Mouse (Mus musculus): ENCODE data around the gene Igdcc4. TPM values are rescaled to one million over a fixed set of nuclear protein-coding genes. Genes with fewer than 3 reads are reported as not detected.

Igdcc4 gene
- polyA plus RNA-seq, 1 experiment = 0.15 TPM

GRCm38 (mm10) chr9:65164870-65165269 is 63.6 kb downstream of the Igdcc4 start:
- TF ChIP-seq POLR2A (IDR thresholded peaks at IDR 0.05; ENCODE audit: borderline replicate concordance, low read depth, low read length) (no peak), CTCF (IDR thresholded peaks at IDR 0.05; ENCODE audit: low read depth, low read length) (no peak)
- H3K4me3 ChIP-seq (ENCODE audit: insufficient read depth, low read length) = no peak overlapping the region
- H3K27ac ChIP-seq (ENCODE audit: insufficient read depth, low read depth, low read length) = no peak overlapping the region
- no peaks in the 10 kb centered on the region for H3K4me1 ChIP-seq (ENCODE audit: control insufficient read depth, insufficient read depth, low read length)

GRCm38 (mm10) chr9:65166386-65166785 is 65.1 kb downstream of the Igdcc4 start:
- no peak overlapping the region for H3K27ac ChIP-seq (ENCODE audit: insufficient read depth, low read depth, low read length)
- no peak for TF ChIP-seq CTCF (IDR thresholded peaks at IDR 0.05; ENCODE audit: low read depth, low read length)
- no peak for TF ChIP-seq POLR2A (IDR thresholded peaks at IDR 0.05; ENCODE audit: borderline replicate concordance, low read depth, low read length)
- no peak overlapping the region for H3K4me3 ChIP-seq (ENCODE audit: insufficient read depth, low read length)
- no peaks in the 10 kb centered on the region for H3K4me1 ChIP-seq (ENCODE audit: control insufficient read depth, insufficient read depth, low read length)

- H3K4me3 ChIP-seq (ENCODE audit: insufficient read depth, low read length) = no peak overlapping the region
- TF ChIP-seq POLR2A (IDR thresholded peaks at IDR 0.05; ENCODE audit: borderline replicate concordance, low read depth, low read length) (no peak), CTCF (IDR thresholded peaks at IDR 0.05; ENCODE audit: low read depth, low read length) (no peak)
- H3K4me1 ChIP-seq (ENCODE audit: control insufficient read depth, insufficient read depth, low read length) = no peaks in the 10 kb centered on the region
- H3K27ac ChIP-seq (ENCODE audit: insufficient read depth, low read depth, low read length) = no peak overlapping the region
These were observed 67.2 kb downstream of the Igdcc4 start for GRCm38 (mm10) chr9:65168534-65168933.

GRCm38 (mm10) chr9:65168952-65169351 is 67.7 kb downstream of the Igdcc4 start:
- Histone ChIP-seq H3K4me3 (ENCODE audit: insufficient read depth, low read length) (no peak overlapping the region), H3K27ac (ENCODE audit: insufficient read depth, low read depth, low read length) (no peak overlapping the region), H3K4me1 (ENCODE audit: control insufficient read depth, insufficient read depth, low read length) (no peaks in the 10 kb centered on the region)
- TF ChIP-seq CTCF (IDR thresholded peaks at IDR 0.05; ENCODE audit: low read depth, low read length) (no peak), POLR2A (IDR thresholded peaks at IDR 0.05; ENCODE audit: borderline replicate concordance, low read depth, low read length) (no peak)

GRCm38 (mm10) chr9:65172654-65173053 is 71.4 kb downstream of the Igdcc4 start:
- H3K4me1 ChIP-seq (ENCODE audit: control insufficient read depth, insufficient read depth, low read length) = no peaks in the 10 kb centered on the region

GRCm38 (mm10) chr9:65175234-65175938 is 74.1 kb downstream of the Igdcc4 start:
- Histone ChIP-seq H3K27ac (ENCODE audit: insufficient read depth, low read depth, low read length) (no peak overlapping the region), H3K4me1 (ENCODE audit: control insufficient read depth, insufficient read depth, low read length) (no peaks in the 10 kb centered on the region), H3K4me3 (ENCODE audit: insufficient read depth, low read length) (no peak overlapping the region)
- no peak for TF ChIP-seq CTCF (IDR thresholded peaks at IDR 0.05; ENCODE audit: low read depth, low read length)
- TF ChIP-seq POLR2A (IDR thresholded peaks at IDR 0.05; ENCODE audit: borderline replicate concordance, low read depth, low read length) = no peak

More at GRCm38 (mm10) chr9:65172654-65173053, 71.4 kb downstream of the Igdcc4 start:
- Histone ChIP-seq H3K4me3 (ENCODE audit: insufficient read depth, low read length) (no peak overlapping the region), H3K27ac (ENCODE audit: insufficient read depth, low read depth, low read length) (no peak overlapping the region)
- TF ChIP-seq CTCF (IDR thresholded peaks at IDR 0.05; ENCODE audit: low read depth, low read length) = no peak
- TF ChIP-seq POLR2A (IDR thresholded peaks at IDR 0.05; ENCODE audit: borderline replicate concordance, low read depth, low read length) = no peak

GRCm38 (mm10) chr9:65175939-65176871 is 74.9 kb downstream of the Igdcc4 start:
- no peak overlapping the region for H3K27ac ChIP-seq (ENCODE audit: insufficient read depth, low read depth, low read length)
- TF ChIP-seq POLR2A (IDR thresholded peaks at IDR 0.05; ENCODE audit: borderline replicate concordance, low read depth, low read length) = no peak
- no peak overlapping the region for H3K4me3 ChIP-seq (ENCODE audit: insufficient read depth, low read length)
- H3K4me1 ChIP-seq (ENCODE audit: control insufficient read depth, insufficient read depth, low read length) = no peaks in the 10 kb centered on the region

- TF ChIP-seq POLR2A (IDR thresholded peaks at IDR 0.05; ENCODE audit: borderline replicate concordance, low read depth, low read length) = no peak
- no peak for TF ChIP-seq CTCF (IDR thresholded peaks at IDR 0.05; ENCODE audit: low read depth, low read length)
These were observed 76.2 kb downstream of the Igdcc4 start for GRCm38 (mm10) chr9:65177497-65177896.

GRCm38 (mm10) chr9:65177912-65178311 is 76.6 kb downstream of the Igdcc4 start:
- no peaks in the 10 kb centered on the region for H3K4me1 ChIP-seq (ENCODE audit: control insufficient read depth, insufficient read depth, low read length)
- no peak for TF ChIP-seq POLR2A (IDR thresholded peaks at IDR 0.05; ENCODE audit: borderline replicate concordance, low read depth, low read length)
- no peak for TF ChIP-seq CTCF (IDR thresholded peaks at IDR 0.05; ENCODE audit: low read depth, low read length)
- no peak overlapping the region for H3K27ac ChIP-seq (ENCODE audit: insufficient read depth, low read depth, low read length)
- no peak overlapping the region for H3K4me3 ChIP-seq (ENCODE audit: insufficient read depth, low read length)

More at GRCm38 (mm10) chr9:65177497-65177896, 76.2 kb downstream of the Igdcc4 start:
- Histone ChIP-seq H3K4me1 (ENCODE audit: control insufficient read depth, insufficient read depth, low read length) (no peaks in the 10 kb centered on the region), H3K4me3 (ENCODE audit: insufficient read depth, low read length) (no peak overlapping the region), H3K27ac (ENCODE audit: insufficient read depth, low read depth, low read length) (no peak overlapping the region)

All from bone marrow macrophage, adult 2 months (primary cell).